Mouse (Mus musculus) ES-E14 (cell line): ENCODE results near the gene Prok2. TPM values are rescaled to one million over a fixed set of nuclear protein-coding genes. Genes with fewer than 3 reads are reported as not detected.

Source experiments
- DNase-seq: peaks from one replicate; pipeline ENCODE4 v3.0.0-alpha.2; 2013; ENCODE audit warnings: low read depth, low spot score
- H3K27ac ChIP-seq: 2 replicates; pipeline ENCODE4 v1.5.1; 2012; ENCODE audit warnings: low read depth, mild to moderate bottlenecking, low read length, moderate library complexity, mixed read lengths; ENCODE audit not compliant: poor library complexity, insufficient read depth, severe bottlenecking
- H3K36me3 ChIP-seq: 2 replicates; pipeline ENCODE4 v1.6.1; 2012; ENCODE audit warnings: mild to moderate bottlenecking, low read length, moderate library complexity, mixed read lengths; ENCODE audit not compliant: control insufficient read depth, poor library complexity, insufficient read depth, severe bottlenecking
- H3K4me1 ChIP-seq, 2 experiments: fragments of 150-350 bp in 1 of 2; sonication (generic) in 1 of 2; 2 replicates each; pipeline ENCODE4 v1.6.1; 2012; ENCODE audit warnings: low read length in 2 of 2, mild to moderate bottlenecking in 1 of 2, mixed read lengths in 1 of 2; ENCODE audit not compliant: control insufficient read depth in 2 of 2, insufficient read depth in 2 of 2, poor library complexity in 1 of 2
- H3K4me3 ChIP-seq, 2 experiments: fragments of 150-350 bp in 1 of 2; sonication (generic) in 1 of 2; 2 replicates each; pipeline ENCODE4 v1.5.1; 2012; ENCODE audit warnings: low read length in 2 of 2, low read depth in 1 of 2, mild to moderate bottlenecking in 1 of 2, mixed read lengths in 1 of 2; ENCODE audit not compliant: insufficient read depth in 1 of 2, poor library complexity in 1 of 2, severe bottlenecking in 1 of 2
- H3K9ac ChIP-seq: 2 replicates; pipeline ENCODE4 v1.6.1; 2012; ENCODE audit warnings: low read depth, mild to moderate bottlenecking, low read length, mixed read lengths; ENCODE audit not compliant: poor library complexity, insufficient read depth, severe bottlenecking
- H3K9me3 ChIP-seq: fragments of 150-350 bp; sonication (generic); 2 replicates; pipeline ENCODE4 v1.6.1; 2012; ENCODE audit warnings: low read depth, mild to moderate bottlenecking, low read length; ENCODE audit not compliant: control insufficient read depth, insufficient read depth
- CHD2 ChIP-seq: IDR thresholded peaks from 2 replicates; pipeline ENCODE4 v1.6.1; 2014; ENCODE audit warnings: mild to moderate bottlenecking, low read depth, low read length, inconsistent platforms
- HCFC1 ChIP-seq: IDR thresholded peaks from 2 replicates; pipeline ENCODE4 v1.6.1; 2012; ENCODE audit warnings: low read length, inconsistent platforms, borderline replicate concordance; ENCODE audit not compliant: insufficient read depth
- MAFK ChIP-seq: IDR thresholded peaks from 2 replicates; pipeline ENCODE4 v1.6.1; 2014; ENCODE audit warnings: mild to moderate bottlenecking, low read depth, low read length, inconsistent platforms; ENCODE audit not compliant: insufficient read depth
- ZC3H11A ChIP-seq: IDR thresholded peaks from 2 replicates; pipeline ENCODE4 v1.6.1; 2012; ENCODE audit warnings: low read depth, mild to moderate bottlenecking, inconsistent platforms, low read length, borderline replicate concordance
- ZNF384 ChIP-seq: IDR thresholded peaks from 2 replicates; pipeline ENCODE4 v1.6.1; 2012; ENCODE audit warnings: low read depth, low read length, inconsistent platforms
- in situ Hi-C, 2 experiments: fragments of 600-800 bp; cut with MboI; formaldehyde crosslinking; loops; one replicate each; pipeline ENCODE4 v1.15.1; 2025; ENCODE audit warnings: low sequenced_read_pairs in 2 of 2, inconsistent platforms in 1 of 2; ENCODE audit not compliant: unreplicated experiment in 2 of 2
- total RNA-seq: library from RNA; depleted of rRNA; stranded (reverse); fragments of 300-350 nt; gene quantifications from 2 replicates; pipeline ENCODE4 v1.2.3, GENCODE M21; 2012

Prok2 gene
- total RNA-seq, 1 experiment, result not detected

DNA sequence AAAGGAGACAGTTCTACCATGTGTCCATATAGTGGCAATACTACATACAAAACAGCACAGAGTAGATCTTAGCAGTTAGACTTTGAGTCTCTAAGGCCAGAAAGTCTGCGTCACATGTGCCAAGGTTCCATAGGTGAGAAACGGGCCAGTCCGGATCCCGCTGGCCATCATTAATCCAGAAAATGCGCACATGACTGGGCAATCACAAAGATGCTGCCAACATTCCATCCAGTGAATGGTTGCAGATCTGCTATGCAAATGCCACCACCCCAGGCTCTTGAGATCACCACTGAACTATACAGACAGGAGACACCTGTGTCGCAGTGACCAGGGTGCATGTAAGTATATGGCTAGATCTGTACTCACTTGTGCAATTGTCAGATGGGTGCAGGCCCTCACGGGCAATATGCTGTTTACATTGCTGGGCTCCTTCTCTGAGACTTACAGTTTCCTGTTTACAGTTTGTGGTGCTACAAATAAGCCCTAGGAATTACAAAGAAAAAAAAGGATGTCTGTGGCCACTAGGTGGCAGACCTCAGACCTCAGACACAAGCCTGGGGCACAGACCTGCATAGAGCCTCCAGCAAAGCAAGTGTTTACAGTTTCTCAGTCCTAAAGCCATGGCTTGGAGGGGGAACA lies 55.6 kb downstream of the Prok2 start:
- H3K4me1 ChIP-seq, result peaks cover 0 to 2% of the 10 kb centered on the region in 2 experiments; a peak in 1 of 4 replicates
- TF ChIP-seq MAFK (no peak), HCFC1 (no peak), ZC3H11A (peak; percentile 43; the same call in 1 of the 2 replicates)

DNA sequence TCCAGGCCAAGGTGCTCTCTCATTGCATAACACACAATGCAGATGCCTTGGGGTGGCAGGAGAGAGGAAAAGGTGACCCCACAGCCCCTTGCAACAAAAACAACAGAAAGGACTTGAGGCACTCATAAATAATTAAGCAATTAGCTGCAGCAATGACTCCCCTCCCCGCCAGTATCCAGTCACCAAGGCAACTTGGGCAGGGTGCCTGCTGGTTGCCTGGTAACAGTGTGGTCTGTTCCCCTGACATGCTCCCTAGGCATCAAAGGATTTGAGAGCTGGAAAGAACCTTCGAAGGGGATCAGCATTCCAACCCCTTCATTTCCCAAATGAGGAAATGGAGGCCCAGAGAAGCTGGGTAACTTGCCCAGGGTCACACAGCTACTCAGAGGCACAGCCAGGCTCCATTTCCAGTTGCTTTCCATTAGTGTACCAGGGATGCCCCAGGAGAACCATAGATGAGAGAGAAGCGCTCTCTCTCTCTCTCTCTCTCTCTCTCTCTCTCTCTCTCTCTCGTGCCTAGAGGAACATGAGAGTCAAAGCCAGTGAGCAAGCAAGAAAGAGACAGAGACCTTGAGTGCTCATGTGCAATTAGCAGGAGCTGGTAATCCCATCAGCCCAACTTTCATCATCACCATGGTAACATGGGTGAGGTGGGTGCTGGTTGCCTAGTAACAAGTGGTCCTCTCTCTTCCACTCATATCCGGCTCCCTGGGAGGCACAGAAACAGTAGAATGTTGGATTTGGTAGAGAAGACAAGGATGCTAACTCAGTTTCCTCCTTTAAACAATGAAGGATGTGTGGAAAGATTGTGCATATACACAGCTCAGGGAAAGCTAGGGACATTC lies 56.5 kb downstream of the Prok2 start:
- in situ Hi-C loops, result no loop called here
- Histone ChIP-seq H3K4me3 (no peak overlapping the region), H3K27ac (no peak overlapping the region), H3K36me3 (no peaks in the 10 kb centered on the region), H3K9ac (no peak overlapping the region), H3K9me3 (no peaks in the 10 kb centered on the region), H3K4me1 (peaks cover 0 to 2% of the 10 kb centered on the region in 2 experiments; a peak in 1 of 4 replicates)
- DNase-seq, result no peak
- TF ChIP-seq HCFC1 (no peak), MAFK (no peak), ZC3H11A (no peak), CHD2 (no peak), ZNF384 (no peak)

More for the DNA sequence above, 55.6 kb downstream of the Prok2 start:
- no peak overlapping the region for H3K27ac ChIP-seq
- no peaks in the 10 kb centered on the region for H3K36me3 ChIP-seq
- H3K9me3 ChIP-seq, result no peaks in the 10 kb centered on the region
- no peak overlapping the region for H3K4me3 ChIP-seq
- in situ Hi-C loops, result no loop called here
- DNase-seq, result peak; percentile 54
- H3K9ac ChIP-seq, result no peak overlapping the region

DNA sequence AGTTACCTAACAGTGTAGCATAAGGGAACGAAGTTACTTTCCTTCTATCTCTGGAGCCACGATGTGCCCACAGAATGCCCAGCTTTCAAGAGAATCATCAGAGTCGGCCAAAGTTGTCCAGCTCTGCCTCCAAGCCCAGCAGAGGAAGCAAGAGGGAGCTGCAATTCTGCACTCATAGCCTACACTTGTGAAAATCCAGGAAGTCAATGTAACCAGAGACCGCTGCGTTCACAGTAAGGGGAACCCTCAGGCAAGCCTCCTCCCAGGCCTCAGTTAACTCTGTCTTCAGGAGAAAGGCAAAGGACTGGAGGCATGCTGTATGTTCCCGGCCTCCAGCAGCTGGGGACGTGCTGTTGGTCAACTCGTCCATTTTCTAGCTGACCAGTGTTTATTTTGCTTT lies 58.9 kb downstream of the Prok2 start:
- H3K36me3 ChIP-seq, result no peaks in the 10 kb centered on the region
- TF ChIP-seq ZC3H11A (no peak), MAFK (no peak), HCFC1 (no peak), ZNF384 (no peak), CHD2 (no peak)
- H3K9me3 ChIP-seq, result no peaks in the 10 kb centered on the region
- no peak overlapping the region for H3K9ac ChIP-seq
- in situ Hi-C loops, result no loop called here
- H3K4me1 ChIP-seq, result peaks cover 0 to 2% of the 10 kb centered on the region in 2 experiments; a peak in 1 of 4 replicates
- peak overlapping the region in 1 of 2 experiments; percentile 11; a peak in 2 of 4 replicates for H3K4me3 ChIP-seq
- H3K27ac ChIP-seq, result no peak overlapping the region
- no peak for DNase-seq

DNA sequence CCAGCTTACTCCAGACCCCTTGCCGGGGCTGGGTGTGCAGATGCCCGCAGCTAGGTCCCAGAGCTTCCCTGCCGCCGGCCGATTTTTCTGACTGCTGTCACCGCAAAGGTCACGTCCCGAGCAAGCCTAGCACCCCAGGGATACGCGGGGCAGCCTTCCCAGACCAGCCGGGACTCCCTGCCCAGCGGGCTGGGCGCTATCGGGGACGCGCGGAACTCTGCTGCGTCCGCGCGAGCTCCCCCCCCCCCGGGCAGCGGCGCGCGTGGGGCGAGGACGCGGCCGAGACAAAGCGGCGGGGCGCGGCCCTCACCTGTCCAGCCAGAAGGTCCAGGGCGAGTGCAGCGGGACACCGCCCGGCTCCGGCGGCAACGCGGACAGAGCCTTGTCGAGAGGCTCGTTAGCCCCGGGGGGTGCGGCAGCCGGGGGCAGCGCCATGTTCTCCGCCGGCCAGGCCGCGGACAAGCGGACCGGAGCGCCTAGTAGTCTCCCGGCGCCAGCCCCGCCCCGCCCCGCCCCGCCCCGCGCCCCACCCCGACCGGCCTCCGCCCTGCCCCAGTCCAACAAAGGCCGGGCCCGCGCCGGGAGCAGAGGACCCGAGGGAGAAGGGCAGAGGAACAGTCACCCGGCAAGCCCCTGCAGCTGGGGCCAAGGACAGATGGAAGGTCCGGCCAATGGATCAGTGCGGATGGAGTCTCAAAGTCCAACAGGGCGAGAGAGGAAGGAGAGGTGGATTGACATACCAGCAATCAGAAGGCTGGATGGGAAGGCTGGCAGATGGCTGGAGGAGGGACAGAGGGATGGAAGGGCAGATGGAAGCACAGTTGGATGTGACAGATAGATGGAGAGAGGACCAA lies 59.6 kb downstream of the Prok2 start, which contains the start of the genes Eif4e3 and Gm20696:
TSS of gene Eif4e3 (minus strand) at position 454 of the 854 bp plus-strand sequence.
TSS of gene Gm20696 (minus strand) at position 480 of the 854 bp plus-strand sequence.
- peak within 1 kb of the TSS; percentile 64 to 79 for H3K4me3 ChIP-seq
- no peak within 1 kb of the TSS for H3K27ac ChIP-seq
- H3K4me1 ChIP-seq, result peaks cover 0 to 2% of the 10 kb centered on the region in 2 experiments; a peak in 1 of 4 replicates
- DNase-seq, result no peak
- H3K9me3 ChIP-seq, result no peaks in the 10 kb centered on the region
- TF ChIP-seq CHD2, result no peak
- no peak for TF ChIP-seq HCFC1
- TF ChIP-seq ZNF384, result no peak
- TF ChIP-seq MAFK, result no peak
- no peak for TF ChIP-seq ZC3H11A
- no peaks in the 10 kb centered on the region for H3K36me3 ChIP-seq
- H3K9ac ChIP-seq, result peak within 1 kb of the TSS; percentile 59; the same call in 1 of the 2 replicates
- in situ Hi-C loops, result no loop called here
